Mouse (Mus musculus) limb, embryonic 12.5 days (tissue): ENCODE data around the gene 1110004F10Rik. TPM values are rescaled to one million over a fixed set of nuclear protein-coding genes. Genes with fewer than 3 reads are reported as not detected.

Source experiments
- ATAC-seq: fragments of 200-750 bp; cut with Nextera tagmentation; 2 replicates; pipeline ENCODE4 v1.8.0; 2017; ENCODE audit warnings: low read depth, moderate TSS enrichment; ENCODE audit not compliant: insufficient number of reproducible peaks, insufficient read depth, low FRiP score, low TSS enrichment
- H3K27ac ChIP-seq: fragments of 300-500 bp; sonication (generic); 2 replicates; pipeline ENCODE4 v1.5.1; 2016; ENCODE audit warnings: mild to moderate bottlenecking, moderate library complexity
- H3K27me3 ChIP-seq: fragments of 300-500 bp; sonication (generic); 2 replicates; pipeline ENCODE4 v1.6.1; 2016; ENCODE audit warnings: mild to moderate bottlenecking, moderate library complexity
- H3K36me3 ChIP-seq: fragments of 300-500 bp; sonication (generic); 2 replicates; pipeline ENCODE4 v1.6.1; 2016; ENCODE audit warnings: mild to moderate bottlenecking, moderate library complexity
- H3K4me1 ChIP-seq: fragments of 300-500 bp; sonication (generic); replicated peaks from 2 replicates; pipeline ENCODE4 v1.6.1; 2016
- H3K4me2 ChIP-seq: fragments of 300-500 bp; sonication (generic); 2 replicates; pipeline ENCODE4 v1.6.1; 2016; ENCODE audit warnings: mild to moderate bottlenecking, moderate library complexity
- H3K4me3 ChIP-seq: fragments of 300-500 bp; sonication (generic); replicated peaks from 2 replicates; pipeline ENCODE4 v1.5.1; 2016; ENCODE audit warnings: mild to moderate bottlenecking
- H3K9ac ChIP-seq: fragments of 300-500 bp; sonication (generic); replicated peaks from 2 replicates; pipeline ENCODE4 v1.6.1; 2016; ENCODE audit warnings: mild to moderate bottlenecking, moderate library complexity
- H3K9me3 ChIP-seq: fragments of 300-500 bp; sonication (generic); 2 replicates; pipeline ENCODE4 v1.6.1; 2016; ENCODE audit warnings: mild to moderate bottlenecking, moderate library complexity
- WGBS: fragments of 180-500 bp; shearing (Covaris S2); methylation state at CpG from one replicate; pipeline ENCODE4 v1.1.7; 2016; 5-methylcytosine and 5-hydroxymethylcytosine counted together
- polyA plus RNA-seq: library from polyadenylated mRNA; unstranded; fragments of >200 nt; fragmentation: Nextera tagmentation; extraction: Ambion mirVana; gene quantifications from 2 replicates; pipeline ENCODE4 v1.2.1, GENCODE M21; 2016

Gene 1110004F10Rik
- polyA plus RNA-seq, 1 experiment from 2014 or later: 318 TPM

DNA sequence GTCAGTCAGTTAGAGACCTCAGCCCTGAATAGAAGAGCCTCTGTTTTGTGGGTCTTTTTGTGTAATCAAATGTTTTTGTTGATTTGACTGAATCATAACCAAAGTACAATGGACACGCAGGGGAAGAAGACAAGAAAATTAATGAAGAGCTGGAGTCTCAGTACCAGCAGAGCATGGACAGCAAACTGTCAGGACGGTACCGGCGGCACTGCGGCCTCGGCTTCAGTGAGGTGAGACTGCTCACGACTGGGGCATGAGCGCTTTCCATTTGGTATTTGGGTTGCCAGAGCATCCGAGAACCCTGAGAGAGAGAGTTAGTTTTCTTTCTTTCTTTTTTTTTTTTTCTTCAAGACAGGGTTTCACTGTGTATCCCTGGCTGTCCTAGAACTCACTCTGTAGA lies 63.9 kb downstream of the 1110004F10Rik start:
- no peak overlapping the region for H3K9ac ChIP-seq
- no peak for ATAC-seq
- no peaks in the 10 kb centered on the region for H3K27me3 ChIP-seq
- H3K27ac ChIP-seq: no peak overlapping the region
- no peaks in the 10 kb centered on the region for H3K4me1 ChIP-seq
- no peaks in the 10 kb centered on the region for H3K9me3 ChIP-seq
- H3K4me3 ChIP-seq: no peak overlapping the region
- H3K36me3 ChIP-seq: peaks cover 79% of the 10 kb centered on the region
- 93% methylated on average over 9 of the region's 9 CpGs for WGBS
- no peak overlapping the region for H3K4me2 ChIP-seq

DNA sequence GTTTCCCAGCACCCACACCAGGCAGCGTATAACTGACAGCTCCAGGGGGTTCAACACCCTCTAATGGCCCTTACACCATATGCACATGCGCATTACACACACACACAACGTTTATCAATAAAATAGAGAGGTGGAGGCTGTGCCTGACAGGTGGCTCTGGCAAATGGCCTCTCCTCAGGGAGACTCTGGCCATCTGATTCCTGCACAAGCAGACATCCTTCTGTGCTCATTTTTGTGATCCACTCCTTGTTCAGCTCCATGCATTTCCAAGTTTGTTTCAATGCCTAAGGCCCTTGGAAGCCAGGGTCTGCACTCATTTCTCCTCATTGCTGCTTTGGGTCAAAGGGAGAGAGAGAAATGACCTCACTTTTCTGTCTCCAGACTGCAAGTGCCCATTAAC lies 71.5 kb downstream of the 1110004F10Rik start:
- Histone ChIP-seq H3K4me2 (no peak overlapping the region), H3K4me3 (no peak overlapping the region), H3K4me1 (no peaks in the 10 kb centered on the region), H3K27ac (no peak overlapping the region), H3K9me3 (no peaks in the 10 kb centered on the region), H3K36me3 (peaks cover 23% of the 10 kb centered on the region), H3K27me3 (no peaks in the 10 kb centered on the region), H3K9ac (no peak overlapping the region)
- no peak for ATAC-seq
- 74% methylated on average over 3 of the region's 3 CpGs for WGBS

DNA sequence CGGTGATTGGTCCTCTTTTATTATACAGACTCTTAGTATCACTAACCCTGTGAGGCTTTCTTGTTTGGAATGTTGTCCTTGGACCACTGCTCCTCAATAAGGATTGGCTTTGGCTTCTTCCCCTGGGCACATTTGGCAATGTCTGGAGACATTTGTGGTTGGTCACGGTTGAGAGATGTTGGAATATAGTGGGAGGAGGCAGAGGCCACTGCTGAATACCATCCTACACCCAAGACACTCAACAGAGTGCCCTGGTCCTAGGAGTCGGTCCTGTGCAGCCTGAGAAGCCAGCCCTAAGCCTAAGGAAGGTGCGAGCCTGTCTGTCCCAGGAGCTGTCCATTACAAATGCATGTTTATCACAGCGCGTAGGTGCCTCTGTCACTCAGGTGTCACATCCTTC lies 72.3 kb downstream of the 1110004F10Rik start:
- 90% methylated on average over 6 of the region's 6 CpGs for whole genome bisulfite sequencing
- no peak for ATAC-seq
- H3K4me3 ChIP-seq: no peak overlapping the region

DNA sequence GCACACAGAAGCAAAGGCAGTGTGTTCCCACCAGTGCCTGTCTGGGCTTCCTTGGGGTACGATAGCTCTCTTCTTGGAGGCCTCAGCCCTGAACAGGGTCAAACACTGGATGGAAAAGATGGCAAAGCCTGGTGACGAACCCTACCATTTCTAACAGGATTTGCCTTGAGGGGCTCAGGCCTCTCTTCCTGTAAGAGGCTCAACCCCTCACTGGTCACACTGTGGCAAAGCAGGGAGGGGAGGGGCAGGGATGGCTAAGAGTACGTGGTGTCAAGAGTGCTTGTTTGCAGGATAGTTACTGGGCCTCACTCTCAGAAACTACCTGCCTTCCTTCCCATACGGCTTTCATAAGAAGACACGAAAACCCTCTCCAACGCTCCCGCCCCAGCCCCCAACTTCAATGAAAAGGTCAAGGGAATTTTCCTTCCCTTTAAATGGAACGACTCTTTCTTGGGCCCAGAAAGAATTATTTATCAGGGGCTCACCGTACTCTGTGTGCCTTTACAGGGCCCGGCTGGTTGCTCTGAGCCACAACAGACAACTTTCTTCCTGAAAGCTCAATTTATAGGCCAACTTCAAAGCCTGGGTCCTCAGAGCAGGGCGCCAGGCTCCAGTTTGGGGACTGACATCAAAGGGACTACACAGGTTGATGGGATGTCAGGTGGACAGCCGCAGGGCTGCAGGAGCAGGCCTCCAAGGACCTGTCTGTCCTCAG lies 76.2 kb downstream of the 1110004F10Rik start:
- no peak for ATAC-seq
- Histone ChIP-seq H3K4me3 (no peak overlapping the region), H3K27me3 (no peaks in the 10 kb centered on the region), H3K9ac (no peak overlapping the region), H3K36me3 (no peaks in the 10 kb centered on the region), H3K4me2 (no peak overlapping the region), H3K4me1 (no peaks in the 10 kb centered on the region), H3K27ac (no peak overlapping the region), H3K9me3 (no peaks in the 10 kb centered on the region)
- WGBS: 39% methylated on average over 12 of the region's 12 CpGs

More for the DNA sequence above, 72.3 kb downstream of the 1110004F10Rik start:
- Histone ChIP-seq H3K4me2 (no peak overlapping the region), H3K27me3 (no peaks in the 10 kb centered on the region), H3K36me3 (peaks cover 14% of the 10 kb centered on the region), H3K4me1 (no peaks in the 10 kb centered on the region), H3K27ac (no peak overlapping the region), H3K9ac (no peak overlapping the region), H3K9me3 (no peaks in the 10 kb centered on the region)

DNA sequence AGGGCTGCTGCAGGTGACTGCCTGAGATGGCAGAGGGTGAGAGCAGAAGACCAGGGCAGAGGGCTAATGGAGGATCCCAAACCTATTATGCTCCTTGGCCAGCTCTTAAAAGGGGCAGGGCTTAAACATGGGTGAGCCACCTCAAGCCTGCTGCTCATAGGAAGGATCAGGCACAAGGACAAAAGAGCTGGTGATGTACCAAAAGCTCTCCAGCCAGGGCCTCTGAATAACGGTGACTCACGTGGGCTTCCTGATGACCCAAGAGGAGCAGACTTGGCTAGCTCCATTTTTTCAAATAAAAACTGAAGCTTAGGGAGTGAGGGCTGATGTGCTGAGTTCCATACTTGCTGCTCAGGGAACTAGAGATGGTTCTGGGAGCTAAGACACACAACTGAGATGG lies 76.8 kb downstream of the 1110004F10Rik start:
- H3K4me2 ChIP-seq: no peak overlapping the region
- ATAC-seq: no peak
- H3K4me3 ChIP-seq: no peak overlapping the region
- H3K27ac ChIP-seq: no peak overlapping the region
- H3K9me3 ChIP-seq: no peaks in the 10 kb centered on the region
- no peaks in the 10 kb centered on the region for H3K27me3 ChIP-seq
- no peaks in the 10 kb centered on the region for H3K4me1 ChIP-seq
- H3K9ac ChIP-seq: no peak overlapping the region
- 83% methylated on average over 2 of the region's 2 CpGs for WGBS
- H3K36me3 ChIP-seq: no peaks in the 10 kb centered on the region

- WGBS: 76% methylated on average over 1 of the region's 1 CpGs
- Histone ChIP-seq H3K27ac (no peak overlapping the region), H3K4me3 (no peak overlapping the region), H3K27me3 (no peaks in the 10 kb centered on the region), H3K4me2 (no peak overlapping the region), H3K9me3 (no peaks in the 10 kb centered on the region), H3K36me3 (no peaks in the 10 kb centered on the region), H3K4me1 (peaks cover 11% of the 10 kb centered on the region), H3K9ac (no peak overlapping the region)
- no peak for ATAC-seq
These were observed 80.2 kb downstream of the 1110004F10Rik start for GRCm38 (mm10) chr7:116119306-116119857.

GRCm38 (mm10) chr7:116120737-116121136 lies 81.5 kb downstream of the 1110004F10Rik start:
- Histone ChIP-seq H3K4me2 (no peak overlapping the region), H3K9me3 (no peaks in the 10 kb centered on the region), H3K9ac (no peak overlapping the region), H3K4me3 (no peak overlapping the region), H3K4me1 (peaks cover 17% of the 10 kb centered on the region), H3K27ac (no peak overlapping the region), H3K27me3 (no peaks in the 10 kb centered on the region), H3K36me3 (no peaks in the 10 kb centered on the region)
- ATAC-seq: no peak
- 91% methylated on average over 4 of the region's 4 CpGs for whole genome bisulfite sequencing

- Histone ChIP-seq H3K9ac (no peak overlapping the region), H3K36me3 (no peaks in the 10 kb centered on the region), H3K4me3 (no peak overlapping the region), H3K4me1 (peaks cover 17% of the 10 kb centered on the region), H3K27ac (no peak overlapping the region), H3K27me3 (no peaks in the 10 kb centered on the region), H3K4me2 (no peak overlapping the region), H3K9me3 (no peaks in the 10 kb centered on the region)
- ATAC-seq: no peak
- 81% methylated on average over 11 of the region's 11 CpGs for WGBS
These were observed 82.0 kb downstream of the 1110004F10Rik start for GRCm38 (mm10) chr7:116121202-116121601.

DNA sequence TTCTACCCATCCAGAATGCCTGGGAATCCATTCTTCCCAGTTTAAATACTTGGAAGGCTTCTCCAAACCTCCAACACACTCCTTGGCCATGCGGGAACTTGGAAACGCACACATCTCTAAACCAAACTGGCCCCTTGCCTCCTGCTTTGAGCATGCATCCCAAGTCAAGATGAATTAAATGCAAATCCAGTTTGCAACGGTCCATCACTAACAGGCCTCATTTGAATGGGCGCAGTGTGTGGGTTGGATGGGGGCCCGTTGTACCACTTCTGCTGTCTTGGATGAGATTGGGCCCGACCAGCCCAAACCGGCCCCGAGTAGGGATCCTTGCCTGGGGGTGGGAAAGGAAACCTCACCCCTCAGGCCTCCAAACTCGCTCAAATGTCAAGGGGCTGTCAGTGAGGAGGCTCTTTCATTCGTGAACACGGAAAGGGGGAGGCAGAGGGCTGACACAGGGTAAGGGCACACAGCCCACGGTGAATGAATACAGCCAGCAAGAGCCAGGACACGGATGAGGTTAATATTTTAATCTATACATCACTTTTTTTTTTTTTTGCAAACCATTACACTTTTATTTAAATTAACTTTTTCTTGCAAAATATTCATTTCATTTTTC lies 83.9 kb downstream of the 1110004F10Rik start:
- no peak for ATAC-seq
- Histone ChIP-seq H3K4me1 (peaks cover 17% of the 10 kb centered on the region), H3K36me3 (no peaks in the 10 kb centered on the region), H3K4me3 (no peak overlapping the region), H3K4me2 (no peak overlapping the region), H3K27me3 (no peaks in the 10 kb centered on the region), H3K27ac (no peak overlapping the region), H3K9me3 (no peaks in the 10 kb centered on the region), H3K9ac (no peak overlapping the region)
- 78% methylated on average over 13 of the region's 13 CpGs for WGBS

GRCm38 (mm10) chr7:116123597-116123985 lies 84.4 kb downstream of the 1110004F10Rik start:
- Histone ChIP-seq H3K4me2 (no peak overlapping the region), H3K9me3 (no peaks in the 10 kb centered on the region), H3K9ac (no peak overlapping the region), H3K27me3 (no peaks in the 10 kb centered on the region), H3K36me3 (no peaks in the 10 kb centered on the region), H3K4me1 (peaks cover 17% of the 10 kb centered on the region), H3K4me3 (no peak overlapping the region), H3K27ac (no peak overlapping the region)
- whole genome bisulfite sequencing: 75% methylated on average over 2 of the region's 2 CpGs
- no peak for ATAC-seq

DNA sequence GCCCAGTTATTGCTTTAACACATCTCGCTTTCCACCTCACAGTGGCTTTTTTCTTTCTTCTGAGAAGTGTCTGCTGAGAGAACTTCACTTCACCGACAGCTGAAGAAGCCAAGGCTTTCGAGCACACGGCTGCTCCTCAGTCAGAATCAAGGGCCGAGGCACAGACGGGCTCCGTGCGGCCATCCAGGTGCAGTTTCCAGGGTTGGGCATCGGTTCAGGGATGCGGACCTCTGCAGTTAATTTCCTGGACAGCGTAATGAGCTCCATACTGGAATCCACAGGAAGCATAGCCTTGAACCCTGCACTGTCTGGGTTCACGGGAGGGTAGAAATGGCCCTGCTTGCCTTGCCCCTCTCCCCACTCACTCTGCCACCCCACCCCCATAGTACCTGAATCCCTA lies 84.9 kb downstream of the 1110004F10Rik start:
- no peaks in the 10 kb centered on the region for H3K27me3 ChIP-seq

More for the DNA sequence above, 84.9 kb downstream of the 1110004F10Rik start:
- 54% methylated on average over 12 of the region's 12 CpGs for WGBS
- Histone ChIP-seq H3K4me2 (no peak overlapping the region), H3K27ac (no peak overlapping the region), H3K9me3 (no peaks in the 10 kb centered on the region), H3K9ac (no peak overlapping the region), H3K4me1 (peaks cover 17% of the 10 kb centered on the region), H3K4me3 (no peak overlapping the region), H3K36me3 (no peaks in the 10 kb centered on the region)
- ATAC-seq: no peak
